Mouse (Mus musculus) hindbrain, embryonic 16.5 days (tissue): ENCODE measurements at regions not wholly inside any gene's neighbourhood (a gene's known extent, or its start where the extent isn't known, plus 50 kb on each side); places are given as distances from the start of the nearest gene placed in this dataset.

Experiments
- ATAC-seq: fragments of 200-750 bp; cut with Nextera tagmentation; 2 replicates; pipeline ENCODE4 v1.8.0; 2017; ENCODE audit warnings: moderate TSS enrichment, moderate library complexity
- H3K27ac ChIP-seq: fragments of 300-500 bp; sonication (generic); 2 replicates; pipeline ENCODE4 v1.5.1; 2014; ENCODE audit warnings: low read depth, mild to moderate bottlenecking, control low read depth, low read length, moderate library complexity
- H3K27me3 ChIP-seq: fragments of 300-500 bp; sonication (generic); replicated peaks from 2 replicates; pipeline ENCODE4 v1.6.1; 2014; ENCODE audit warnings: low read length; ENCODE audit not compliant: control insufficient read depth, insufficient read depth
- H3K36me3 ChIP-seq: fragments of 300-500 bp; sonication (generic); 2 replicates; pipeline ENCODE4 v1.6.1; 2014; ENCODE audit warnings: mild to moderate bottlenecking, low read length, moderate library complexity, mixed read lengths; ENCODE audit not compliant: control insufficient read depth, insufficient read depth
- H3K4me1 ChIP-seq: fragments of 300-500 bp; sonication (generic); 2 replicates; pipeline ENCODE4 v1.6.1; 2014; ENCODE audit warnings: low read depth, low read length; ENCODE audit not compliant: control insufficient read depth, insufficient read depth
- H3K4me2 ChIP-seq: fragments of 300-500 bp; sonication (generic); 2 replicates; pipeline ENCODE4 v1.6.1; 2014; ENCODE audit warnings: mild to moderate bottlenecking, low read length, control low read depth, moderate library complexity
- H3K4me3 ChIP-seq: fragments of 300-500 bp; sonication (generic); 2 replicates; pipeline ENCODE4 v1.5.1; 2014; ENCODE audit warnings: mild to moderate bottlenecking, low read length, control low read depth, moderate library complexity
- H3K9ac ChIP-seq: fragments of 300-500 bp; sonication (generic); 2 replicates; pipeline ENCODE4 v1.6.1; 2014; ENCODE audit warnings: low read depth, mild to moderate bottlenecking, control low read depth, low read length, moderate library complexity
- H3K9me3 ChIP-seq: fragments of 300-500 bp; sonication (generic); 2 replicates; pipeline ENCODE4 v1.6.1; 2014; ENCODE audit warnings: mild to moderate bottlenecking, low read length, moderate library complexity; ENCODE audit not compliant: control insufficient read depth
- WGBS: fragments of 180-500 bp; shearing (Covaris S2); extraction: QIAGEN DNeasy Blood & Tissue Kit; methylation state at CpG from one replicate; pipeline ENCODE4 v1.1.7; 2014; 5-methylcytosine and 5-hydroxymethylcytosine counted together

GRCm38 (mm10) chr8:30570547-30570946, 2858.0 kb upstream of the 5930422O12Rik start:
- Histone ChIP-seq H3K4me2 (no peak overlapping the region), H3K4me1 (no peaks in the 10 kb centered on the region), H3K9me3 (no peaks in the 10 kb centered on the region), H3K27ac (no peak overlapping the region), H3K4me3 (no peak overlapping the region), H3K36me3 (no peaks in the 10 kb centered on the region), H3K27me3 (no peaks in the 10 kb centered on the region), H3K9ac (no peak overlapping the region)
- no peak for ATAC-seq
- 31% methylated on average over 5 of the region's 5 CpGs for WGBS

- Histone ChIP-seq H3K27ac (no peak overlapping the region), H3K4me1 (no peaks in the 10 kb centered on the region), H3K4me2 (no peak overlapping the region), H3K4me3 (no peak overlapping the region), H3K9me3 (no peaks in the 10 kb centered on the region), H3K36me3 (no peaks in the 10 kb centered on the region), H3K9ac (no peak overlapping the region), H3K27me3 (no peaks in the 10 kb centered on the region)
- no peak for ATAC-seq
- WGBS: 80% methylated on average over 5 of the region's 5 CpGs
These were observed 2841.0 kb upstream of the 5930422O12Rik start for GRCm38 (mm10) chr8:30587508-30587907.

- ATAC-seq: no peak
- H3K9ac ChIP-seq: no peak overlapping the region
- no peak overlapping the region for H3K27ac ChIP-seq
- no peaks in the 10 kb centered on the region for H3K9me3 ChIP-seq
- H3K36me3 ChIP-seq: no peaks in the 10 kb centered on the region
- WGBS: no CpG with 5 or more reads among the region's 1 CpGs
- no peaks in the 10 kb centered on the region for H3K4me1 ChIP-seq
- no peak overlapping the region for H3K4me2 ChIP-seq
- H3K4me3 ChIP-seq: no peak overlapping the region
- H3K27me3 ChIP-seq: no peaks in the 10 kb centered on the region
These were observed 2826.1 kb upstream of the 5930422O12Rik start for GRCm38 (mm10) chr8:30602421-30602820.

- Histone ChIP-seq H3K4me1 (no peaks in the 10 kb centered on the region), H3K4me2 (no peak overlapping the region), H3K9ac (no peak overlapping the region), H3K4me3 (no peak overlapping the region), H3K27ac (no peak overlapping the region), H3K27me3 (no peaks in the 10 kb centered on the region), H3K9me3 (no peaks in the 10 kb centered on the region), H3K36me3 (no peaks in the 10 kb centered on the region)
- WGBS: 44% methylated on average over 5 of the region's 5 CpGs
- ATAC-seq: no peak
These were observed 2798.2 kb upstream of the 5930422O12Rik start for GRCm38 (mm10) chr8:30630332-30630731.

- peak; percentile 84; the same call in 1 of the 2 replicates for ATAC-seq
- no peak overlapping the region for H3K4me3 ChIP-seq
- no peaks in the 10 kb centered on the region for H3K9me3 ChIP-seq
- no peak overlapping the region for H3K4me2 ChIP-seq
- no peaks in the 10 kb centered on the region for H3K27me3 ChIP-seq
- H3K4me1 ChIP-seq: no peaks in the 10 kb centered on the region
- H3K27ac ChIP-seq: no peak overlapping the region
- H3K9ac ChIP-seq: no peak overlapping the region
- H3K36me3 ChIP-seq: no peaks in the 10 kb centered on the region
- 60% methylated on average over 2 of the region's 2 CpGs for WGBS
These were observed 2791.7 kb upstream of the 5930422O12Rik start for GRCm38 (mm10) chr8:30636791-30637190.

- no peaks in the 10 kb centered on the region for H3K4me1 ChIP-seq
- H3K4me3 ChIP-seq: no peak overlapping the region
- ATAC-seq: peak; percentile 37; the same call in 1 of the 2 replicates
- no peak overlapping the region for H3K4me2 ChIP-seq
- no peaks in the 10 kb centered on the region for H3K27me3 ChIP-seq
- no peak overlapping the region for H3K9ac ChIP-seq
- H3K27ac ChIP-seq: no peak overlapping the region
- 50% methylated on average over 3 of the region's 3 CpGs for WGBS
- H3K9me3 ChIP-seq: no peaks in the 10 kb centered on the region
- no peaks in the 10 kb centered on the region for H3K36me3 ChIP-seq
These were observed 2785.4 kb upstream of the 5930422O12Rik start for GRCm38 (mm10) chr8:30642866-30643690.

GRCm38 (mm10) chr8:30648497-30648896, 2780.0 kb upstream of the 5930422O12Rik start:
- no peaks in the 10 kb centered on the region; the same call in 1 of the 2 replicates for H3K4me1 ChIP-seq
- no peak overlapping the region for H3K9ac ChIP-seq
- H3K36me3 ChIP-seq: no peaks in the 10 kb centered on the region
- no peak overlapping the region for H3K27ac ChIP-seq
- ATAC-seq: no peak
- no peak overlapping the region for H3K4me2 ChIP-seq
- no peak overlapping the region for H3K4me3 ChIP-seq
- H3K27me3 ChIP-seq: no peaks in the 10 kb centered on the region
- H3K9me3 ChIP-seq: no peaks in the 10 kb centered on the region

GRCm38 (mm10) chr8:30655749-30656241, 2772.7 kb upstream of the 5930422O12Rik start:
- Histone ChIP-seq H3K27me3 (no peaks in the 10 kb centered on the region), H3K36me3 (no peaks in the 10 kb centered on the region), H3K4me1 (no peaks in the 10 kb centered on the region), H3K9ac (peak overlapping the region; percentile 31; the same call in 1 of the 2 replicates), H3K4me3 (no peak overlapping the region), H3K4me2 (no peak overlapping the region), H3K27ac (0 out of 2 replicates have a peak overlapping the region, but pooled peaks have one; percentile 39), H3K9me3 (no peaks in the 10 kb centered on the region)
- ATAC-seq: peak; percentile 78
- WGBS: 55% methylated on average over 10 of the region's 10 CpGs

GRCm38 (mm10) chr8:30661261-30661660, 2767.2 kb upstream of the 5930422O12Rik start:
- no peak overlapping the region for H3K4me2 ChIP-seq
- no peaks in the 10 kb centered on the region for H3K27me3 ChIP-seq
- no peak overlapping the region for H3K4me3 ChIP-seq
- H3K9ac ChIP-seq: no peak overlapping the region
- no peak for ATAC-seq
- H3K4me1 ChIP-seq: no peaks in the 10 kb centered on the region
- no peaks in the 10 kb centered on the region for H3K36me3 ChIP-seq
- H3K9me3 ChIP-seq: no peaks in the 10 kb centered on the region
- WGBS: 63% methylated on average over 2 of the region's 2 CpGs
- no peak overlapping the region for H3K27ac ChIP-seq
